Mouse (Mus musculus) forebrain, embryonic 12.5 days (tissue): ENCODE results near the gene Ptprd. TPM values are rescaled to one million over a fixed set of nuclear protein-coding genes. Genes with fewer than 3 reads are reported as not detected.
A peak's percentile ranks its signal among the peaks of the same experiment; 100 is the strongest.

Source experiments
- ATAC-seq: fragments of 200-750 bp; cut with Nextera tagmentation; 2 replicates; pipeline ENCODE4 v1.8.0; 2017; ENCODE audit warnings: moderate TSS enrichment; ENCODE audit not compliant: low FRiP score
- H3K27ac ChIP-seq: fragments of 300-500 bp; sonication (generic); 2 replicates; pipeline ENCODE4 v1.5.1; 2016; ENCODE audit warnings: mild to moderate bottlenecking
- H3K27me3 ChIP-seq: fragments of 300-500 bp; sonication (generic); 2 replicates; pipeline ENCODE4 v1.6.1; 2016; ENCODE audit warnings: mild to moderate bottlenecking
- H3K36me3 ChIP-seq: fragments of 300-500 bp; sonication (generic); replicated peaks from 2 replicates; pipeline ENCODE4 v1.6.1; 2016; ENCODE audit warnings: mild to moderate bottlenecking
- H3K4me1 ChIP-seq: fragments of 300-500 bp; sonication (generic); 2 replicates; pipeline ENCODE4 v1.6.1; 2016
- H3K4me2 ChIP-seq: fragments of 300-500 bp; sonication (generic); 2 replicates; pipeline ENCODE4 v1.6.1; 2016; ENCODE audit warnings: mild to moderate bottlenecking, moderate library complexity
- H3K4me3 ChIP-seq: fragments of 300-500 bp; sonication (generic); replicated peaks from 2 replicates; pipeline ENCODE4 v1.5.1; 2016; ENCODE audit warnings: mild to moderate bottlenecking
- H3K9ac ChIP-seq: fragments of 300-500 bp; sonication (generic); 2 replicates; pipeline ENCODE4 v1.6.1; 2016; ENCODE audit warnings: mild to moderate bottlenecking
- H3K9me3 ChIP-seq: fragments of 300-500 bp; sonication (generic); 2 replicates; pipeline ENCODE4 v1.6.1; 2016
- WGBS: fragments of 180-500 bp; shearing (Covaris S2); methylation state at CpG from one replicate; pipeline ENCODE4 v1.1.7; 2016; 5-methylcytosine and 5-hydroxymethylcytosine counted together
- polyA plus RNA-seq: library from polyadenylated mRNA; unstranded; fragments of >200 nt; fragmentation: Nextera tagmentation; extraction: Ambion mirVana; gene quantifications from 2 replicates; pipeline ENCODE4 v1.2.1, GENCODE M21; 2016

The Ptprd gene
- polyA plus RNA-seq, 1 experiment from 2014 or later: 52.0 TPM

- Histone ChIP-seq H3K9me3 (no peaks in the 10 kb centered on the region), H3K27ac (no peak overlapping the region), H3K27me3 (no peaks in the 10 kb centered on the region), H3K9ac (no peak overlapping the region), H3K4me2 (no peak overlapping the region), H3K4me3 (no peak overlapping the region), H3K36me3 (no peaks in the 10 kb centered on the region), H3K4me1 (no peaks in the 10 kb centered on the region)
- 95% methylated on average over 1 of the region's 1 CpGs for WGBS
- ATAC-seq: no peak
Measured at GRCm38 (mm10) chr4:77155037-77155436, 1056.7 kb downstream of the Ptprd start.

DNA sequence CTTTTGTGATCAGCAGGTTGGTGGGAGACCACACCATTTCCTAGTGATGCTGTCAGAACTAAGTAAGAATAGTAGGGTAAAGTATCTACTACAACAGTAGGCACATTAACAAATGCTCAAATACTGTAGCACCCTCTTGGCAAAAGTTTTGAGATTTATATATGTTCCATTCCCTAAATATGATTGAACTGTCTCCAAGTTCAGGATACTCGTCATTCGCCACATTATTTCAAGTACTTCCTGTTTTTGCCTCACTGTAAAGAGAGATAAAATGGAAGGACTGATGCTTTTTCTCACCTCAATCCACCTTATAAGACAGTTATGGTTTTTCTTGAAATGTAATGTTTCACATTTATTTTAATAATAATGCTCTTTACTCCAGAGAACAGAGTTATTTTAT is 1086.9 kb downstream of the Ptprd start:
- Histone ChIP-seq H3K4me2 (no peak overlapping the region), H3K4me3 (no peak overlapping the region), H3K4me1 (no peaks in the 10 kb centered on the region), H3K27me3 (no peaks in the 10 kb centered on the region), H3K27ac (no peak overlapping the region), H3K9me3 (no peaks in the 10 kb centered on the region), H3K36me3 (no peaks in the 10 kb centered on the region), H3K9ac (no peak overlapping the region)
- no peak for ATAC-seq
- 87% methylated on average over 2 of the region's 2 CpGs for whole genome bisulfite sequencing

- H3K4me1 ChIP-seq: no peaks in the 10 kb centered on the region
- no peak overlapping the region for H3K9ac ChIP-seq
- H3K4me2 ChIP-seq: no peak overlapping the region
- no peak overlapping the region for H3K27ac ChIP-seq
- 74% methylated on average over 1 of the region's 1 CpGs for WGBS
- no peak for ATAC-seq
- H3K36me3 ChIP-seq: no peaks in the 10 kb centered on the region
- no peaks in the 10 kb centered on the region for H3K27me3 ChIP-seq
- no peak overlapping the region for H3K4me3 ChIP-seq
- no peaks in the 10 kb centered on the region for H3K9me3 ChIP-seq
Measured at GRCm38 (mm10) chr4:77110894-77111293, 1100.9 kb downstream of the Ptprd start.

GRCm38 (mm10) chr4:77107291-77107690 is 1104.5 kb downstream of the Ptprd start:
- no peaks in the 10 kb centered on the region for H3K27me3 ChIP-seq
- H3K27ac ChIP-seq: no peak overlapping the region
- no peak overlapping the region for H3K9ac ChIP-seq
- H3K4me2 ChIP-seq: no peak overlapping the region
- H3K36me3 ChIP-seq: no peaks in the 10 kb centered on the region
- peak; percentile 33; the same call in 1 of the 2 replicates for ATAC-seq
- H3K4me3 ChIP-seq: no peak overlapping the region
- H3K4me1 ChIP-seq: no peaks in the 10 kb centered on the region
- 40% methylated on average over 2 of the region's 2 CpGs for WGBS
- H3K9me3 ChIP-seq: no peaks in the 10 kb centered on the region

- no peak overlapping the region for H3K9ac ChIP-seq
- H3K27me3 ChIP-seq: no peaks in the 10 kb centered on the region
- H3K4me3 ChIP-seq: no peak overlapping the region
- 58% methylated on average over 3 of the region's 3 CpGs for WGBS
- H3K36me3 ChIP-seq: no peaks in the 10 kb centered on the region
- H3K4me1 ChIP-seq: no peaks in the 10 kb centered on the region
- 0 out of 2 replicates have a peak, but pooled peaks have one; percentile 53 for ATAC-seq
- no peak overlapping the region for H3K27ac ChIP-seq
- H3K4me2 ChIP-seq: no peak overlapping the region
- no peaks in the 10 kb centered on the region for H3K9me3 ChIP-seq
Measured at GRCm38 (mm10) chr4:77083165-77083564, 1128.6 kb downstream of the Ptprd start.

- Histone ChIP-seq H3K27me3 (no peaks in the 10 kb centered on the region), H3K36me3 (no peaks in the 10 kb centered on the region), H3K9ac (no peak overlapping the region), H3K4me2 (no peak overlapping the region), H3K4me3 (no peak overlapping the region), H3K27ac (no peak overlapping the region), H3K9me3 (no peaks in the 10 kb centered on the region), H3K4me1 (no peaks in the 10 kb centered on the region)
- no peak for ATAC-seq
- 70% methylated on average over 4 of the region's 4 CpGs for WGBS
Measured at GRCm38 (mm10) chr4:77077607-77078006, 1134.2 kb downstream of the Ptprd start.

- Histone ChIP-seq H3K9me3 (no peaks in the 10 kb centered on the region), H3K4me3 (no peak overlapping the region), H3K9ac (no peak overlapping the region), H3K4me1 (peaks cover 4% of the 10 kb centered on the region; the same call in 1 of the 2 replicates), H3K36me3 (no peaks in the 10 kb centered on the region), H3K27ac (no peak overlapping the region), H3K27me3 (no peaks in the 10 kb centered on the region), H3K4me2 (no peak overlapping the region)
- ATAC-seq: no peak
- 41% methylated on average over 6 of the region's 6 CpGs for WGBS
Measured at GRCm38 (mm10) chr4:77050536-77051207, 1161.1 kb downstream of the Ptprd start.

DNA sequence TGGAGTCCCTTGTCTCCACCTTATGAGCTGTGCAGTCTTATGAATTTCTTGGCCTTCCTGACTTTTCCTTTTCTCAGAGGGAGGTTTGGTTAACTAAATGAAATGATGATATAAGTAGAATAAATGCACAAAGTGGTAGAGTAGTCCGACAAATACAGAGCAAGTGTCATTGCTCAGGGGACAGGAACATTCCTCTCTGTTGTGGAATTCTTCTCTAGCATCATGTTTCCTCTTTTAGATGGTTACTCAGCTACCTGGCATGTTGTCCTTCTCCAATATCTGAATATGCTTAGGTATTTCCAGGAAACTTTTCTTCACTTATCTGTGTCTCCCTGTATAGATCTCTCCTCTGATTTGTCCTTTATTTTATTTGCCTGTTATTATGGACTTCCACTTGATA is 1207.3 kb downstream of the Ptprd start:
- Histone ChIP-seq H3K9ac (no peak overlapping the region), H3K27me3 (no peaks in the 10 kb centered on the region), H3K36me3 (no peaks in the 10 kb centered on the region), H3K9me3 (no peaks in the 10 kb centered on the region), H3K27ac (no peak overlapping the region), H3K4me1 (no peaks in the 10 kb centered on the region), H3K4me3 (no peak overlapping the region), H3K4me2 (no peak overlapping the region)
- WGBS: 92% methylated on average over 1 of the region's 1 CpGs
- no peak for ATAC-seq

DNA sequence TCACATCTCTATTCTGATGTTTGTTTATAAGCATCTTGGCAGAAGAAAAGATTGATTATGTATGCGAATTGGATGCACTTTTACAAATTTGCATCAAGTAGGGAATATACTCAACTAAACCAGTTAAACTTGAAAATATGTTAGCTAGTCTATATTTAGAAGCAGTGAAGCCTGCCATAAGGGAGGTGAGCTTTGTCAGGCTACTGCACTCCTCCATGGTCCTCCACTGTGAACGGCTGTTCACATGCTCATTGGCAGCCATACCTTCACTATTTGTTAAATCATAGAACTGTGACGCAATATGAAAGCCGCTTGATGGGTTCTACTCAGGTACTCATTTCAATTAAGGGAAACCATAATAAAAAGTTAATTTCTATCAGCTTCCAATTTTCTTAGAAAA is 1215.6 kb downstream of the Ptprd start:
- H3K9ac ChIP-seq: no peak overlapping the region
- H3K4me2 ChIP-seq: no peak overlapping the region
- no peak overlapping the region for H3K27ac ChIP-seq
- no peaks in the 10 kb centered on the region for H3K9me3 ChIP-seq
- no peaks in the 10 kb centered on the region for H3K27me3 ChIP-seq
- no peak for ATAC-seq
- H3K36me3 ChIP-seq: no peaks in the 10 kb centered on the region
- 93% methylated on average over 4 of the region's 4 CpGs for WGBS
- no peak overlapping the region for H3K4me3 ChIP-seq
- no peaks in the 10 kb centered on the region for H3K4me1 ChIP-seq

GRCm38 (mm10) chr4:76989961-76990360 is 1221.8 kb downstream of the Ptprd start:
- H3K4me1 ChIP-seq: no peaks in the 10 kb centered on the region
- no peak overlapping the region for H3K4me2 ChIP-seq
- H3K27ac ChIP-seq: no peak overlapping the region
- H3K9ac ChIP-seq: no peak overlapping the region
- no peaks in the 10 kb centered on the region for H3K9me3 ChIP-seq
- H3K4me3 ChIP-seq: no peak overlapping the region
- H3K27me3 ChIP-seq: no peaks in the 10 kb centered on the region
- no peak for ATAC-seq
- 91% methylated on average over 1 of the region's 1 CpGs for WGBS
- no peaks in the 10 kb centered on the region for H3K36me3 ChIP-seq

GRCm38 (mm10) chr4:76977056-76977809 is 1234.5 kb downstream of the Ptprd start:
- H3K27me3 ChIP-seq: no peaks in the 10 kb centered on the region
- whole genome bisulfite sequencing: 81% methylated on average over 3 of the region's 3 CpGs

GRCm38 (mm10) chr4:76948251-76948650 is 1263.5 kb downstream of the Ptprd start:
- H3K27ac ChIP-seq: no peak overlapping the region
- H3K4me2 ChIP-seq: no peak overlapping the region
- H3K9ac ChIP-seq: no peak overlapping the region
- 59% methylated on average over 3 of the region's 3 CpGs for WGBS
- no peaks in the 10 kb centered on the region for H3K9me3 ChIP-seq
- no peaks in the 10 kb centered on the region for H3K27me3 ChIP-seq
- H3K4me3 ChIP-seq: no peak overlapping the region
- H3K4me1 ChIP-seq: no peaks in the 10 kb centered on the region
- H3K36me3 ChIP-seq: no peaks in the 10 kb centered on the region
- ATAC-seq: peak; percentile 44; the same call in 1 of the 2 replicates

More at GRCm38 (mm10) chr4:76977056-76977809, 1234.5 kb downstream of the Ptprd start:
- H3K9me3 ChIP-seq: no peaks in the 10 kb centered on the region
- no peaks in the 10 kb centered on the region for H3K36me3 ChIP-seq
- no peak overlapping the region for H3K27ac ChIP-seq
- no peaks in the 10 kb centered on the region for H3K4me1 ChIP-seq
- ATAC-seq: no peak
- H3K4me2 ChIP-seq: no peak overlapping the region
- no peak overlapping the region for H3K4me3 ChIP-seq
- H3K9ac ChIP-seq: no peak overlapping the region
